Mouse (Mus musculus) kidney, postnatal 0 days (tissue): ENCODE results near the gene Ctf2. TPM values are rescaled to one million over a fixed set of nuclear protein-coding genes. Genes with fewer than 3 reads are reported as not detected.

Experiments used
- ATAC-seq: fragments of 200-750 bp; cut with Nextera tagmentation; replicated peaks from 2 replicates; pipeline ENCODE4 v1.8.0; 2017; ENCODE audit warnings: low read depth, moderate number of reproducible peaks, moderate TSS enrichment, moderate library complexity; ENCODE audit not compliant: low FRiP score
- DNase-seq: peaks from one replicate; pipeline ENCODE4 v3.0.0-alpha.2; 2016; ENCODE audit warnings: low spot score
- H3K27ac ChIP-seq: fragments of 300-500 bp; sonication (generic); 2 replicates; pipeline ENCODE4 v1.5.1; 2014; ENCODE audit warnings: mild to moderate bottlenecking
- H3K27me3 ChIP-seq: fragments of 300-500 bp; sonication (generic); 2 replicates; pipeline ENCODE4 v1.6.1; 2014; ENCODE audit warnings: low read length, mixed read lengths; ENCODE audit not compliant: insufficient read depth
- H3K36me3 ChIP-seq: fragments of 300-500 bp; sonication (generic); 2 replicates; pipeline ENCODE4 v1.6.1; 2014; ENCODE audit warnings: low read length, mixed read lengths; ENCODE audit not compliant: insufficient read depth
- H3K4me1 ChIP-seq: fragments of 300-500 bp; sonication (generic); replicated peaks from 2 replicates; pipeline ENCODE4 v1.6.1; 2014; ENCODE audit warnings: antibody characterized with exemption, low read length, mixed read lengths; ENCODE audit not compliant: insufficient read depth
- H3K4me2 ChIP-seq: fragments of 300-500 bp; sonication (generic); 2 replicates; pipeline ENCODE4 v1.6.1; 2014; ENCODE audit warnings: mild to moderate bottlenecking, low read length, moderate library complexity, mixed read lengths
- H3K4me3 ChIP-seq: fragments of 300-500 bp; sonication (generic); replicated peaks from 2 replicates; pipeline ENCODE4 v1.5.1; 2014; ENCODE audit warnings: low read depth, low read length
- H3K9ac ChIP-seq: fragments of 300-500 bp; sonication (generic); 2 replicates; pipeline ENCODE4 v1.6.1; 2014; ENCODE audit warnings: low read depth, low read length
- H3K9me3 ChIP-seq: fragments of 300-500 bp; sonication (generic); replicated peaks from 2 replicates; pipeline ENCODE4 v1.6.1; 2016; ENCODE audit warnings: low read length, inconsistent platforms, mixed read lengths
- CTCF ChIP-seq: IDR thresholded peaks from 2 replicates; pipeline ENCODE4 v1.5.1; 2016; ENCODE audit warnings: antibody characterized with exemption, low read depth, mild to moderate bottlenecking, moderate library complexity
- WGBS: fragments of 180-500 bp; shearing (Covaris S2); extraction: QIAGEN DNeasy Blood & Tissue Kit; methylation state at CpG from one replicate; pipeline ENCODE4 v1.1.7; 2014; 5-methylcytosine and 5-hydroxymethylcytosine counted together
- polyA plus RNA-seq: library from polyadenylated mRNA; unstranded; fragments of >200 nt; fragmentation: Nextera tagmentation; extraction: Ambion mirVana; gene quantifications from 2 replicates; pipeline ENCODE4 v1.2.1, GENCODE M21; 2015

Ctf2 gene
- polyA plus RNA-seq, 1 experiment from 2014 or later: not detected

DNA sequence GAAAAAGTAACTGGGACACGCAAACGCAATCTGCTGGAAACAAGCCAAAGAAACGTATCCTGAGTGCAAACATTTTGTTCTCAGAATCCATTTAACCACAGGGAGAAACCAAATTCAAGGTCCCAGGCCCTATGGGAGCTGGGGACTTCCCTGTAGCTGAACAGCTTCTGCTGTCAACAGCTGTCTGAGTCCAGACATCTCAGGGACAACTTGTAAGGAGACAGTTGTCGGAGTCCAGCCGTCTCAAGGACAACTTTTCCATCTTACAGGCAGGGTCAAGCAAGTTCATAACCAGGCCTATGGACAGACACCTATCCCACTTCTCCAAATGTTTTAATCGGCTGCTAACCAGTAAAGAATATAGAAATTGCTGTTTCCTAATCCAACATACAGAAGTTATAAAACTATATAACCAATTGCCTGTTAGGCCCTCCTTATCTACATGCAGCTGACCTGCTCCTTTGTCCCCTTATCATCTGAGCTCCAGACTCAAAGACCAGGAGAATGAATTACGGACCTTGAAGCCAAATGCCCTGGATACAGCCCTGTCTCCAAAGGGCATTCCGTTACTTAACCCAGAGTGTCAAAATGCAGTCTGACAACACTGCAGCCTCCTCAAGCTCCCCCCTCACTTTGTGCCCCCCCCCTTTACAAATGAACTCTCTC is 49.9 kb downstream of the Ctf2 start:
- 84% methylated on average over 8 of the region's 8 CpGs for WGBS
- Histone ChIP-seq H3K4me3 (no peak overlapping the region), H3K4me2 (no peak overlapping the region), H3K9me3 (no peaks in the 10 kb centered on the region), H3K27ac (no peak overlapping the region), H3K36me3 (no peaks in the 10 kb centered on the region), H3K4me1 (no peaks in the 10 kb centered on the region), H3K9ac (no peak overlapping the region), H3K27me3 (no peaks in the 10 kb centered on the region)
- no peak for ATAC-seq
- DNase-seq: no peak
- no peak for TF ChIP-seq CTCF

DNA sequence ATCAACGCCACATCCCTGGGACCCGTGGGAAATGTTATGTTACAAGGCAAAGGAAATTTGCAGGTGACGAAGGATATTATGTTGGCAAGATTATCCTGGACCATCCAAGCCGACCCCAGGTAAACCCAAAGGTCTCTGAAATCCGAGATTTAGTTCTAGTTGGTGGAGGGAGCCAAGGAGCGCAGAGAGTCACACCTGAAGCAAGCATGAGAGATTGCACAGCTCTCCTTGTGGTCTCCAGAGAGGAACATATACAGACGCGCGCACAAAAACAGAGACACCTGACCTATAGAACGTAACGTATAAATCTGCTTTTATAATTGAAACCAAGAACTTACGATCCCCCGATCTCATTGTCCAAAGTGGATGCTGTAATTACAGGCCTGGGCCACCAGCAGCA is 51.4 kb downstream of the Ctf2 start:
- no peak overlapping the region for H3K4me3 ChIP-seq
- no peaks in the 10 kb centered on the region for H3K9me3 ChIP-seq
- H3K36me3 ChIP-seq: no peaks in the 10 kb centered on the region
- DNase-seq (no peak), ATAC-seq (no peak)
- H3K4me2 ChIP-seq: no peak overlapping the region
- no peak for TF ChIP-seq CTCF
- H3K4me1 ChIP-seq: no peaks in the 10 kb centered on the region
- H3K27me3 ChIP-seq: no peaks in the 10 kb centered on the region
- no peak overlapping the region for H3K9ac ChIP-seq
- 87% methylated on average over 13 of the region's 13 CpGs for WGBS
- no peak overlapping the region for H3K27ac ChIP-seq

DNA sequence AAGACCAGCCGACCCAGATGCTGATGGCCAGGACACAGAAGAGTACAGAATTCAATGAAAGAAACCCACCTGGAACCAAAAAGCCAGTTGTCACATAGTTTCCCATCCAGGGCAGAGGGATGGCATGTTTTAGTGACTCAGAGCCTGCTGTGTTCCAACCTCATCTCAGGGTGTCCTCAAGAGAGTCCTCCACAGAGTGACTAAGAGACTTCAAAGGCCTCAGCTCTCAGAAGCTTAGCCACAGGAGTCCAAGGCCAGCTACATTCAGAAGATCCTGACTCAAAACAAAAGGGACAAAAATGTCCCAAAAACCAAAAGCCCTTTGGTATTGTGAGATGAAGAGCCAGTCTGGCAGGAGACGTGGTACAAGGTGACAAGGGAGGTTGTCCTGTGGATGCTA is 53.2 kb downstream of the Ctf2 start:
- H3K9me3 ChIP-seq: no peaks in the 10 kb centered on the region
- H3K4me2 ChIP-seq: no peak overlapping the region
- no peaks in the 10 kb centered on the region for H3K4me1 ChIP-seq
- H3K27ac ChIP-seq: no peak overlapping the region
- TF ChIP-seq CTCF: no peak
- no peak overlapping the region for H3K4me3 ChIP-seq
- no peak overlapping the region for H3K9ac ChIP-seq
- 82% methylated on average over 2 of the region's 2 CpGs for WGBS
- H3K27me3 ChIP-seq: no peaks in the 10 kb centered on the region
- no peak for ATAC-seq
- no peak for DNase-seq
- no peaks in the 10 kb centered on the region for H3K36me3 ChIP-seq

DNA sequence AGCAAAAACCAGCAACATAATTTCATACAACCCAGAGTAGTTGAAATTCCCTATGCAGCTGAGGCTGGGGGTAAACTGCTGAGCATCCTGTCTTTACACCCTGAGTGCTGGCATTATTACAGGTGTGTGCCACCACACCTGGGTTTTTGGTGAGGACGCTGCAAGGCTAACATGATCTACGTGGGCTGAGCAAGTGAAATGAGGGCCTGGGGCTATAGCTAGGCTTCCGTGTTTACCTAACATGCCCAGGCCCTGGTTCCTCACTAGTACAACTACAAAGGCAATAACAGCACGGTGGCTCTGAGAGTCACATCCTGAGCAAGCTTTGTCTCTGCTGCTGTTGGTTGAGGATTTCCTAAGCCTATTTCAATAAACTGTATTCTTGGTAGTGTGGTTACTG is 54.4 kb downstream of the Ctf2 start:
- no peak overlapping the region for H3K4me2 ChIP-seq
- no peak overlapping the region for H3K27ac ChIP-seq

DNA sequence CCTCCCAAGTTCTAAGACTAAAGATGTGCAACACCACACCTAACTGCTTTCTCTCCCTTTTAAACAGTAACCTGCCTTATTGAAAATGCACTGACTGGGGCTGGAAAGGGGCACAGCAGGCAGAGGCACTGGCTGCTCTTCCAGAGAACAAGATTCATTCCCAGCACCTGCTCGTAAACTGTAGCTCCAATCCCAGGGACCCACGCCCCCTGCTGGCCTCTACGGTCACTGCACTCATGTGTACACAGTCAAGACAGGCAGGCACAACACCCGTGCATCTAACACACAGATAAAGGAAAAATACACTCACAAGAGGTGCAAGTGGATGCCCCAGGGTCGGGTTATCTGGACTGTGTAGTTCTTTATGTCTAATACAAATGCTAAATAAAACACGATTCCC is 54.9 kb downstream of the Ctf2 start:
- Histone ChIP-seq H3K4me1 (no peaks in the 10 kb centered on the region), H3K27me3 (no peaks in the 10 kb centered on the region), H3K4me2 (no peak overlapping the region), H3K27ac (no peak overlapping the region), H3K4me3 (no peak overlapping the region), H3K9me3 (no peaks in the 10 kb centered on the region), H3K9ac (no peak overlapping the region), H3K36me3 (no peaks in the 10 kb centered on the region)
- no peak for DNase-seq
- 70% methylated on average over 6 of the region's 6 CpGs for WGBS
- ATAC-seq: no peak
- TF ChIP-seq CTCF: peak; percentile 72

More for the DNA sequence above, 54.4 kb downstream of the Ctf2 start:
- Histone ChIP-seq H3K4me1 (no peaks in the 10 kb centered on the region), H3K9ac (no peak overlapping the region), H3K36me3 (no peaks in the 10 kb centered on the region), H3K9me3 (no peaks in the 10 kb centered on the region), H3K27me3 (no peaks in the 10 kb centered on the region), H3K4me3 (no peak overlapping the region)
- DNase-seq (no peak), ATAC-seq (no peak)
- WGBS: 81% methylated on average over 4 of the region's 4 CpGs
- TF ChIP-seq CTCF: no peak

DNA sequence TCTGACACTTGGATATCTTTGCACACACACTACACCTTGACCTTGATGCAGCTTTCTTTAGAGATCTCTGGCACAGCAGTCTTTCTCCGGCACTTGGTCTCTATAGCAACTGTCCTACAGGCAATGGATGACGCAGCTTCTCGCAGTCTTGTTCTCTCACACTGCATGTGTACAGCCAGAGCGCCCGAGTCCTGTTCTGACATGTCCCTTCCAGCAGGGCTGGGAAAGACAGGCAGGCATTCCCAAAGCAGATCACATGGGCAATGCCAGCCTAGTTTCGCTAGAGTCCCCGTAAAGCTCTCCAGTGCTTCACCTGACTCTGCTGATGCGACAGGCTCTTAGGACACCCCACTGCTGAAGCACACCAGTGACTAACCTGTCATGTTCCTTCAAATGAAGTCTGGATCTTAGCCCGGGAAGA is 56.6 kb downstream of the Ctf2 start:
- no peak overlapping the region for H3K4me2 ChIP-seq
- no peak overlapping the region for H3K9ac ChIP-seq
- TF ChIP-seq CTCF: no peak
- WGBS: 84% methylated on average over 9 of the region's 9 CpGs
- no peak overlapping the region for H3K4me3 ChIP-seq
- ATAC-seq: no peak
- DNase-seq: no peak
- H3K4me1 ChIP-seq: no peaks in the 10 kb centered on the region
- H3K9me3 ChIP-seq: no peaks in the 10 kb centered on the region
- H3K27me3 ChIP-seq: no peaks in the 10 kb centered on the region
- H3K36me3 ChIP-seq: no peaks in the 10 kb centered on the region
- H3K27ac ChIP-seq: no peak overlapping the region

DNA sequence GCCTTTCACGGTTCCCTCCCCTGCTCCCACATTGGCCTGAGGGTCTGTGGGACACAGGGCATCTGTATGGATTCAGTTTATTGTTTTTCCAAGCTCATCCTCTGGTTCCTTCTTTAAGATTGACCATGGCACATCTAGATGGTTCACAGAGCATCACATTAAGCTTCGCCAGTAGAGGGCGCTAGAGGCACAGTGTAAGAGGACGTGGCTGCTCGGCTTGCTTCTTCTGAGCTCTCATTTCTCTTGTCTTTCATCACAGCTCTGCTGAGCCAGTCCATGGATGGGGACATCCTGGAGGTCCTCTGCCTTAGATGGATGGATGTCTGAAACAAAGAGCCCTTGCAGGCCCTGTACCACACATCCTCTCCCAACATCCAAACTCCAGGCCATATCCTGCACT is 57.0 kb downstream of the Ctf2 start:
- no peaks in the 10 kb centered on the region for H3K9me3 ChIP-seq
- no peaks in the 10 kb centered on the region for H3K27me3 ChIP-seq
- peak; percentile 99 for TF ChIP-seq CTCF
- no peak overlapping the region for H3K27ac ChIP-seq
- DNase-seq: peak; percentile 96
- no peak overlapping the region for H3K4me3 ChIP-seq
- no peak overlapping the region for H3K4me2 ChIP-seq
- under 1% methylated on average over 5 of the region's 5 CpGs for WGBS
- no peaks in the 10 kb centered on the region for H3K4me1 ChIP-seq
- no peaks in the 10 kb centered on the region for H3K36me3 ChIP-seq
- no peak overlapping the region for H3K9ac ChIP-seq
- ATAC-seq: peak; percentile 52
